Mouse (Mus musculus) erythroblast, embryonic 14.5 days (primary cell): ENCODE data around the gene Stx8.

Source experiments
- GATA1 ChIP-seq: IDR thresholded peaks from 2 replicates; pipeline ENCODE4 v1.6.1; 2012; ENCODE audit warnings: low read length, inconsistent platforms, mixed read lengths
- TAL1 ChIP-seq: IDR thresholded peaks from 3 replicates; pipeline ENCODE4 v1.6.1; 2012; ENCODE audit warnings: low read length, inconsistent platforms, mixed read lengths

- TF ChIP-seq TAL1 (no peak), GATA1 (no peak)
Measured at GRCm38 (mm10) chr11:67998905-67999304, 32.9 kb downstream of the Stx8 start.
